Mouse (Mus musculus): ENCODE data around the gene Cers1.

Cers1 gene

DNA sequence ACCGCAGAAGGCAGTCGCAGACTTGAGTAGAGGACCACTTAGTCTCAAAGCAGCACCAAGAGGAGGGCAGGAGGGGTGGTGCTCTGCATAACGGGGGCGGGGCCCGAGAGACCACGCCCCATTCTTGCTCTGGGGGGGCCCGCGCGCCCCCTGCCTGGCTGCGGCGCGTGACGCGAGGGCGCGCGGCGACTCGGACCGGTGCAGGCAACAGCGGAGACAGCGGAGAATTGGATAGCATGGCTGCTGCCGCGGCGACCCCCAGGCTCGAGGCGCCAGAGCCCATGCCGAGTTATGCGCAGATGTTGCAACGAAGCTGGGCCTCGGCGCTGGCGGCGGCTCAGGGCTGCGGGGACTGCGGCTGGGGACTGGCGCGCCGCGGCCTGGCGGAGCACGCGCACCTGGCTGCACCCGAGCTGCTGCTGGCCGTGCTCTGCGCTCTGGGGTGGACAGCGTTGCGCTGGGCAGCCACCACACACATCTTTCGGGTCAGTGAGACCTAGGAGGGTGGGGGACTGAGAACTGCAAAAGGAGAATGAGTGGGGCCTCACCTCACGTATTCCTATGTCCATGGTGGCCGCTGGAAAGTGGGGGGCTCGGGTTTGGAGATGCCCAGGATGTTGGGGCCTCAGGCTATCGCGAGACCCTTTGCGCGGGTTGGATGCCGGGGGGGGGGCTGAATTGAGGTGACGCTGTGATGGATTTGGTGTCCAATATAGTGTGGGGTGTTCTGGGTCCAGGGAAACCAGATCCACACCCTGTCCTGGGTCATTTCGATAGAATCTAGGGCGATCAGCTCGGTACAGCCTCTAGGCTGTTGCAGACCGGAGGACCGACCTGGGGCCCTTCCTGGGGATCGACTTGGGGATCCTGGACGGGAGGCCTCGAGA, at the start of gene Cers1:
Cers1 (plus strand) TSS at position 152 of the 887 bp plus-strand sequence.
- DNase-seq = peak; percentile 72

DNA sequence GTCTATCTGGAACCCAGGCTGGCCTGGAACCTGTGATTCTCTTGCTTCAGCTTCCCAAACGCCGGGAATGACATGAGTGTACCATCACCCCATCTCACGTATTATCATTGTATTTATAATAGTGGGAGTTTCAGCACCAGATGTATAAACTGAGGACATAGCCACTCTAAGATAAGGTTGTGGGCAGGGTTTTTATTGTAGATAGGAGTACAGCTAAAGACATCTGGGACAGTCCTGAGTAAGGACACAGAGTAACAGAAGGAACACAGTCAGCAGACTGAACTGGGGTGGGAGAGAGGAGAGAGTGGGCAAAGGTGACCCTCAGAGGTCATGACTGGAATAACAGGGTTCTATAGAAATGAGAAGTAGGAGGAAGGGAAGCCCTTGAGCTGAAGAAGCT, 47.9 kb upstream of the Cers1 start:
- DNase-seq = no peak

DNA sequence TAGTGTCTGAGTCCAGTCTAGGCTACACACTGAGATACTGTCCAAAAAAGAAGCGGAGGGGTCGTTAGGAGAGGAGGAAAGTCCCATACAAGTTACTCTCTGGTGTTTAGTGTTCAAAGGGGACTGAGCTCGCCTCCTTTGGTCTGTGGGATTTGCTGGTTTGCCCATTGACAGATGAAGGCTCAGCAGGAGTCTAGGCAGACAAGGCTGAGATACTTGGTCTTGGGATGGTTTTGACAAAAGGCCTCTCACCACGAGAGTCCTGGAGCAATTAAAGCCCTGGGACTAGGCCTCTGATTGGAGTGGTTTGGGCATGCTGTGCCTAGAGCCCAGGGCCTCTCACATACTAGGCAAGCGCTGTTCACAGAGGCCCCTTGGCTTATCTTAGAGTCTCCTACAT, 47.3 kb upstream of the Cers1 start:
- DNase-seq = no peak

DNA sequence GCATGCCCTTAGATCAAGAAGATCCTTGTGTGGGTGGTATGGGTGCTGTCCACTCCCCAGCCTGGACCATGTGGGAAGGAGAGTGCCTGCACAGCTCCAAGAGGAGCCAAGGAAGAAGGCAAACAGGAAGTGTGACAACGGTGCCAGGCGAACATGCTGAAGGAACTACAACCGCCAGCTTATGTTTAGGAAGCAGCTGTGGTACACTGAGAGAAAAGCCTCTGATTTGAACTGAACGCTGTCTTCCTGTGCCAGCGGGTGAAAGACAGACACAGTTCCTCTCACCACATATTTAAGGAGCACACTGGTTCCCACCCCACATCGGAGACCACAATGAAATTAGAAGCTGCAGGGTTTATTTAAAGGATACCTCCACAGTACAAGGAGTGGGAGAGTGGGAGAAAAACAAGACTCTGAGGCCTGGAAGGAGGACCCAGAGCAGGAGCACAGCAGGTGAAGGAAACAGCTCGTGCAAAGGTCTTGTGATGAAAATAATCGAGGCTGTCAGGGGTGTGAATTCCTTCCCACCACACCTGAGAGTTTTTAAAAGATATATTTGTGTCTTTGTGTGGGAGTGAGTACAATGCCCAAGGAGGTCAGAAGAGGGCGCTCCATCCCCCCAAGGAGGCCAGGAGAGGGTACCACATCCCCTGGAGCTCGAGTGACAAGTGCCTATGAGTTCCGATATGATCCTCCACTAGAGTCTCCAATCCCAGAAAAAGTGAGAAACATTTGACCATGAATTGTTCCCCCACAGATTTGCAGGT, 46.6 kb upstream of the Cers1 start:
- peak; percentile 51 for DNase-seq

DNA sequence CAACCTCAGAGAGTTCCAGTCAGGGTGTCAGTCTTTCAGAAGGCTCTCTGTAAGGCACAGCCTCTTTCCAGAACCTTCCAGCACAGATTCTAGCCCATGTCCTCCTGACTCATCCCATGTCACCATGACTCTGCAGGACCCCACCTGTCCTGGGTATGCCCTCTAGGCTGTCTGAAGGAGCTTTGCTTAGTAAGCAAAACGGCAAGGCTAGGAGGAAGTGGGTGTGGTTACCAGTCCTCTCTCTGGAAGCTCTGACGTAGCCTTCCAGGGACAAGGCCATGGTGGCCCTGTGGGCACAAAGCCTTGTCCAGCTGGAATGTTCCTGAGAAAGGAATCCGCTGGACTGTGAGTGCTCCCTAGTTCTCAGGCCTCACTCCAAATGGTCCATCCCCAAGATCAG, 42.6 kb upstream of the Cers1 start:
- peak; percentile 42 for DNase-seq

DNA sequence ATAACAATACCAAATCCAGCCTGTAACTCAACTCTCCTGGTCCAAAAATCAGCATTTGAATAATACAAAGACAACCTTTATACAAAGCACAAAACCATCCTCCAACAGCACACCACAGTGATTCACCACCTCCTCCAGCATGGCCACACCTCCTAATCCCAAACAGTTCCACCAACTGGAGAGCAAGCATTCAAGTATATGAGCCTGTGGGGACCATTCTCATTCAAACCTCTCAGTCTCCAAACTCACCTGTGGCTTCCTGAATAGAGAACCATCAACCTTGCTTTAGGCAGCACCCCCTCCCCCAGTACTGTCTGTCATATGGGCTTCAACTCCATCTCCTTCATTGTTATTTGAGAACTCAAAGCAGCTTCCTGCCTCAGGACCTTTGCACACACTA, 41.2 kb upstream of the Cers1 start:
- no peak for DNase-seq

DNA sequence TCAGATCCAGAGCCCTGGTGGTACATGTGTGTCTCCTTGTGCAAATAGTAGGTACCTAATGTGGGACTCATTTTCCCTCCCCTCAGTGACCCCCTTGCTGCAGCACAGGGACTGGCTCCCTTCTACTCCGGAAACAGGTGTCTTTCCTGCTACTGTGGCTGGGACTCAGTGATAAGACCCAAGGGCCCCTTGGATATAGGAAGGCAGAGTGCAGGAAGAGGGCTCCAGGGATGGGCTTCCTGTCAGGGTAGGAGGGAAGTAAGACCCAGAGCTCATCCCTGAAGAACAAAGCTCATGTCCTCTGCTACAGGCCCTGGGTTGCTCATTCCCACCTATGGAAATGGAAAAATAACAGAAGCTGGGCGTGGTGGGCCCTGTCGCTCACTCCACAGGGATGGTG, 39.1 kb upstream of the Cers1 start:
- no peak for DNase-seq

DNA sequence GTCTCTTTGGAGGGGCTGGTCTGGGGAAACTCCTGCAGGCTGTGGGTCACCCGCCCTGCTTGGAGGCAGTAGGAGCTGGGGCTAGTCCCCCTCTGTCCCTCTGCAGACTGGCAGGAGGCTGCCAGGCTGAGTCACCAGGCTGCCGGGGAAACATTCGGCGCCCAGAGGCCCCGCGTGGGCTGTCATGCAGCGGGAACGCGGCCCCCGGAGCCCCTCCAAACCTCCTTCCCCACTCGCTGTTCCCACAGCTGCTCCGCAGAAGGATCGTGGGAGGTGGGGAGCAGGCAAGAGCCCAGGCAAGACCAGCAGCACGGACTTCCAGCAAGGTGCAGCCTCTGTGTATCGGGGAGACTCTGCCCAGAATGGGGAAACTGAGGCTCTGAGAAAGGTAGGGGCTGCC, 37.4 kb upstream of the Cers1 start:
- DNase-seq = no peak

DNA sequence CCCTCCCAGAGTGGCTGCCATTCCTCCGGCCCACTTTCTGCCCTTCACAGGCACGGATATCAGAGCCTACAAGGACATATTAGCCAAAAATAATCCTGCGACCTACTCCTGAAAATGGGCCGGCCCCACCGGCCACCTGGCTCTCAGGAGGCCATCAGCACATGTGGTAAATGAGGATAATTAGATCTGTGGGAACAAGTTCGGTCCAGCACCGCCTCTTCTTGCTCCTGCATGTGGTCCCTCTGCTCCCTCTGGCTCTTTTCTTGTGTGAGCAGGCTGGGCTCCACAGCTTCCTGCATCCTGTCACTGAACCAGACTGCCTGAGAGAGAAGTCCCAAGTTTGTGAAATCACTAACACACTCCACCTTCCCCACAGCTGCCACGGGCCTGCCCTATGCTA, 36.3 kb upstream of the Cers1 start:
- DNase-seq = no peak

DNA sequence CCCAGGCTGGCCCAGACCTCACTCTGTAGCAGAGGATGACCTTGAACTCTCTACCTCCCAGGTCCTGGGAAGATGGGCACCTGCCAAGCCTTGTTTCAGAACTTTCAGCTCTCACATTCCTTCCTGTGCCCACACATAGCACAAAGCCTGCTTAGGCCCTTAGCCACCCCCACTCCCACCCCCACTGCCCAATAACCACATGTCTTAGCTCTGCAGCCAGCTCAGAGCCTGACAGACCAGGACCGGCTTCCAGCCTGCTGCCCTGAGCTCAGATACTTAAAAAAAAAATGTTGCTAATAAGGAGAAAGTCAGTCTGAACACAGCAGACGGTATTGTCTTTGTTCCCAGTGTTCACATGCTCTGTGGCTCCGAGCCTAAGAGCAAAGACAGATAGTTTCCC, 34.6 kb upstream of the Cers1 start:
- no peak for DNase-seq

DNA sequence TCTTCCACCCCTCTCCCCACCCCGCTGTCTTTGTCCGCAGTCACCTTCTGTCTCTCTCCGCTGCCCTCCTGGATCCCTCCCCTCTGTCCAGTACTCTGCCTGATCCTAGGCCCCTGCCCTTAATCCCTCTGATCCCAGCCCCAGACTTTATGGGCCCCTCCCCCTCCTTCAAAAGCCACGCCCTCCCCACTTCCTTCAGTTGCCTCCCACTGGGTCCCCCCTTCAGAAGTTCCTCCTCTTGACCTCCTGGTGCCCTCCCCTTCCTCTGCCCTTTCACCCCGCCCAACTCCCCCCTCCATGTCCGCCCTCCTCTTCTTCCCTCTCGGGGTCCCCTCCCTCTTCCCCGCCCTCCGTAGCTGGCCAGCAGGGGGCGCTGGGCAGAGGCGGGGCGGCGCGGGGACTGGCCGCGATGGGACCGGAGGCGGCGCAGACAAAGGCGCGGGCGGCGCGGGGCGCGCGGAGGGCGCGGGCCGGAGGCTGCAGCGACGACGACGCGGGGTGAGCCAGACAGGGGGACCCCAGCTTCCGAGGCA, 32.9 kb upstream of the Cers1 start, which contains the start of gene Homer3:
Homer3 (plus strand) TSS at position 225 of the 533 bp plus-strand sequence.
- DNase-seq = peak; percentile 96

DNA sequence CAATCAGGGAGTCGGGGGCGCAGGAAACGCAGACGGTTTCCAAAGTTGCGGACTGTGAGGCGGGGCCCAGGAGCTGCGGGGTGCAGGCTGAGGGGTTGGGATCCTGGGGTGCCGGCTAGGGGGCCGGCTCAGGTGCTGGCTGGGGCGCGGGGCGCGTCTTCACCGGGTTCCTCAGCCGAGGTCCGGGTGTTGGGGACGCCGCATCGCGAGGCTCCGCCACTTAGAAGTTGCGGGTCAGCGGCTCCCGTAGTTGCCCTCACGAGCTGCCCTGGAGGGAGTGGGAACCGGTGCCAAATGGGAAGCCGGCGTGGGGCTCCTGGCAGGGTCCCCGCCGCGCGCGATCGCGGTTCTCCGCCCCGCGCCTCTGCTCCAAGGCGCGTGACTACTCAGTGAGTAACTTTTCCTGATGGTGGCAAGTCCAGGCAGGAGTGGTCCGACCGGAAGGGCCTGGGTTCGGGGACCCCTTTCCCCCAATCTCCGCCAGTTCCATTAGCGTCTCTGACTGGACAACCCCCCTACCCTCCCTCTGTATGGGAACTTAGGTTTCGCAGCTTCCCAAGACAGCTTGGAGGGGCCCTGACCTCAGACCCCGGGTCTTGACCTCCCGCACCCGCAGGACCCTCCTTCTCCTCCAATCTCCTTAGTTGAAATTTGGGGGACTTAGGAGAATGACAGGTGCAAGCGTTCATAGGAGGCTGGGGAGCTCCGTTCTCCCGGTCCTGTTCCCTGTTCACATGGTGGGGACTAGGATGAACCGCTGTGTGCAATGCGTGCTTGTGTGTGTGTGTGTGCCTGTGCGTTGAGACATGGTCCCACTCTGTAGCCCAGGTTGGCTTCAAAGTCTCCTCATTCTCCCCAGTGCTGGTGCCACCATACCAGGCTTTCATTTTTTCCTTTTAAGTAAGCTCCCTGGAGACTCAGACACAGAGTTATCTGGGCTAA, 32.2 kb upstream of the Cers1 start:
- DNase-seq = no peak

DNA sequence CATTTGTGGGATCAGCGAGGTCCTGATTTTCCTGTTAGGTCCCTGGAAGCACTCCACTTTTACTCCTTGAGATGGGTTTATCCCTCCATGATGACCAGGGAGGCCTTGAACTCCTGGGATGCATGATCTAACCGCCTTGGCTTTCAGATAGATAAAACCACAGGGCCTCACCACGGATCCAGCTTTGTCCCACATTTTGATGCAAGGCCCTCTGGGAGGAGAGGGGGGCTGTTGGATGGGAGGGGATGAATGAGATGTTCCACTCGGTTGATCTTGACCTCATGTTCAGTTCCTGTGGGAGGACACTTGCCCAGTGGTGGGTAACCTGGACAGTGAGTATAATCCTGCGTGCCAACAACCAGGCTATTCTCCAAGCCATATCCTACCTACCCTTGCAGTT, 31.2 kb upstream of the Cers1 start:
- DNase-seq = no peak

DNA sequence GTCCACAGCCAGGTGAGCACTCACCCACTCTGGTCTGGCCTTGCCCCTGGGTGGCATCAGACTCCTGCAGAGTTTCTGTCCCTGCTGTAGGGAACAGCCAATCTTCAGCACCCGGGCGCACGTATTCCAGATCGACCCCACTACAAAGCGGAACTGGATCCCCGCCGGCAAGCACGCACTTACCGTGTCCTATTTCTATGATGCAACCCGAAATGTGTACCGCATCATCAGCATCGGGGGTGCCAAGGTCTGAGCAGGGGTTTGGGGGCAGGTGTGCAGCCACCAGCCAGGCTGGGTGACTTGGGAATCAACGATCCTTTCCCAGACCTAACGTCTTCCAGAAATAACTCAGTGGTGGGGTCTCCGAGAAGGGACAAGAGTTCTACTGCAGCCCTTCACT, 30.3 kb upstream of the Cers1 start:
- DNase-seq = no peak

DNA sequence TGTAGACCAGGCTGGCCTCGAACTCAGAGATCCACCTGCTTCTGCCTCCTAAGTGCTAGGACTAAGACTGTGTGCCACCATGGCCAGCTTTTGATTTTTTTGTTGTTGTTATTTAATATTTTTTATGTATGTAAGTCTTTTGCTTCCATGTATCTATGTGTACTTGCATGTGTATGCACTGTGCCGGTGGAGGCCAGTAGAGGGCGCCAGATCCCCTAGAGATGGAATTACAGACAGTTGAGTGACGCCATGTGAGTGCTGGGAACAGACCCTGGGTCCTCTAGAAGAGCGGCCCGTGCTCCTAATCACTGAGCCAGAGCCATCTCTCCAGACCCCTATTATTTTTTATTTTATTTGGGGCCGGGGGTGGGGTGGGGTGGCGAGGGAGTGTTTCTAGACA, 28.8 kb upstream of the Cers1 start:
- DNase-seq = peak; percentile 36

DNA sequence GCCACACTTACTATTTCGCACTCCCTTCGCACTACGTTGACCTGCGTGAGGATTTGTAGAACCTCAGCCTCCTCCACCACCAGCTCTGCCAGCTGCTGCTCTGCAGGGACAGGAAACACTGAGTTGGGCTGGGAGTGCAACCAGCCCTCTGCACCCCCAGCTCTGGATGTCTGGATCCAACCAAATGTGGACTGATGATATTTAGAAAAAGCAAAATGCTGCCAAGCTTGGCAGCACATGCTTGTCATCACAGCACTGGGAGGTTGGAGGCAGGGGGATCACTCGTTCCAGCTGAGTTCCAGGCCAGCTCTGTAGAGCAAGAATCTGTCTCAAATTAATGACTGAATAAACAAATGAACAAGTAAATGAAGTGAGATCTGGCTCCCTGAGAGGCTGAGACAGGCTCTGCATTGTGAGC, 21.6 kb upstream of the Cers1 start:
- DNase-seq = no peak

DNA sequence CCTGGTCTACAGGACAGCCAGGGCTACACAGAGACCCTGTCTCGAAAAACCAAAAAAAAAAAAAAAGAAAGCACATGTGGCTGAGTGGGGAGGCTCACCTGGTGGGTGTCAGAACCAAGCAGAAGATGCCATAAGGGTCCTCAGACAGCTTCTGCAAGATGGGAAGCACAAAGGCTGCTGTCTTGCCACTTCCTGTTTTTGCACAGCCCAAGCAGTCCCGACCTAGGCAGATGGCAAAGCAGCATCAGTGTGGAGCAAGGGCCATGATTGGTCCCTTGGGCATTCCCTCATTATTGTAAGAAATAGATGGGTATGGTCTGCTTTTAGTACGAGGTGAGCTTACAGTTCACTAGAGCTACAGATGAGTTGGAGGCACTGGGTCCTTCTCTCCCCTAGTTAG, 14.7 kb upstream of the Cers1 start:
- DNase-seq = no peak

DNA sequence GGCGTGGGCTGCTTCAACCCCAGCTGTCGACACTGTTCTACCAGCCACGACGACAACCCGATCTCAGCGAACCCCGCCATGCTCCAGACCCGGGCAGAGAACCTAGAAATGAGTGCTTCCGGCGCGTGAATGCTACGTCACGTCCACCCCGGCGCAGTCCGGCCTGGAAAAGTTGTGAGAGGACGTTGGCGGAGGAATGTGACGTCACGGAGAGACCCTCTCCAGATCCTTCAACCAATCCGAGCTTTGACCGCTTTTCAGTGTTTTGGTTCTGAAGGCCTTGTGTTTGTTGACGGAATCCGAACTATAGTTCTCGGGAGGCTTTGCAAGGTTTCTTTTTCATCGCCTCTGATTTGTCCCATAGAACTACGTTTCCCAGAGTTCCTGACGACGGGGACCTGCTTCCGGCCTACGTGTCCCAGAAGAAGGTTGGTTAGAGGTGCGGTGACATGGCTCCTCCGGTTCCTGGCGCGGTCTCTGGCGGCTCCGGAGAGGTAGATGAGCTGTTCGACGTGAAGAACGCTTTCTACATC, 13.2 kb upstream of the Cers1 start, which contains the start of the genes Ddx49 and Cope:
Ddx49 (minus strand) TSS at position 132 of the 533 bp plus-strand sequence.
Cope (plus strand) TSS at position 161 of the 533 bp plus-strand sequence.
- DNase-seq = peak; percentile 93

DNA sequence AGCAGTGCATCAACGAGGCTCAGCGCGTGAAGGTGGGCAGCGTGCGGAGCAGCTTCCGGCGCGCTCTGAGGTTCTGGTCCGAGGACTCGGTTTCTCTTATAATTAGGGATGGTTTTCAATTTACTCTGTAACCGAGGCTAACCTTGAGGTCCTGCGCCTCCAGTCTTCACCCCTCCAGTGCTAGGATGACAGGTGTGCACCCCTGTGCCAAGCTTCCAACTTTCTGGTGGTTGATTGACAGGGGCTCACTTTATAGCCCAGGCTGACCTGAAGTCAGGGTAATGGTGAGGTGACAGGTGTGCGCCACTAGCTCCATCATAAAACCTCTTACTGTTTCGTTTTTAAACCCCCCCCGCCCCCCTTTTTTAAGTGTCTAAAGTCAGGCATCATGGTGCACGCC, 12.7 kb upstream of the Cers1 start:
- DNase-seq = no peak

DNA sequence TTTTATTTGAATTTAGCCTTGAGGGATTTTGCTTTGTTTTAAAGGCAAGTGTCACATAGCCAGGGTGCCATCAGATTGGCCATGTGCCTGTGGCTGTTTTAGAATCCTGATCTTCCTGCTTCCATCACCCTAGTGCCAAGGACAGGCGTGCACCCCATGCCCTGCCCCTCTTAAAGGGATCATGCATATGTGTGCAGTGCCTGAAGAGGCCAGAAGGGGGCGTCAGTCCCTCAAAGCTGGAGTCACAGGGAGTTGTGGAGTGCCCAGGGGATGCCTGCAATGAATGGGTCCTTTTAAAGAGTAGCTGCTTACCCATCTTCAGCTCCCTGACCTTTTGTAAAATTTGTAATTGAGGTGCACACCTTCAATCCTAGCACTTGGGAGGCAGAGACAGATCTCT, 6.3 kb upstream of the Cers1 start:
- no peak for DNase-seq

DNA sequence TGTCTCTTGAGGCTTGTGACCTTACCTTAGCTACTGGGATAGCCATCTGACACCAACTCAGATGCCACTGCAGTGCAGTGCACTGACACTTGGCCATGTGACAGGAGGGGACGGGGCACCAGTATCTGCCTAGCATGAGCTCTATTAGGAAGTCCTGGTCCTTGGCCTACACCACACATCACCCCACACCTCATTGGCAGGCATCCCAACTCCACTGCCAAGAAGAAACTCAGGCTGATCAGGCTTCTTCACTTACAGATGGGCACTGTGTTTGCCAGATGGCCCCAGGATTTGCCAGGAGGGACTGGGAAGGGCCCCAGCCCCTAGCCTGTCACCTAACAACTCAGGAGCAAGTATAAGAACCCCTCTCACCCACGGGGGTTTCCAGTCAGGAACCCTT, 2.2 kb upstream of the Cers1 start:
- no peak for DNase-seq

All from thymus, postnatal 14 days (tissue).